Mouse (Mus musculus) E14TG2a.4 (cell line): ENCODE results near the gene Oprm1.

Source experiments
- CTCF ChIP-seq: conservative IDR thresholded peaks from 2 replicates; pipeline ENCODE4 v1.5.1; 2014; ENCODE audit warnings: low read length
- NANOG ChIP-seq: IDR thresholded peaks from 2 replicates; pipeline ENCODE4 v1.6.1; 2014; ENCODE audit warnings: borderline replicate concordance, low read length, mixed read lengths
- POU5F1 ChIP-seq: IDR thresholded peaks from 2 replicates; pipeline ENCODE4 v1.6.1; 2014; ENCODE audit warnings: low read length, borderline replicate concordance

DNA sequence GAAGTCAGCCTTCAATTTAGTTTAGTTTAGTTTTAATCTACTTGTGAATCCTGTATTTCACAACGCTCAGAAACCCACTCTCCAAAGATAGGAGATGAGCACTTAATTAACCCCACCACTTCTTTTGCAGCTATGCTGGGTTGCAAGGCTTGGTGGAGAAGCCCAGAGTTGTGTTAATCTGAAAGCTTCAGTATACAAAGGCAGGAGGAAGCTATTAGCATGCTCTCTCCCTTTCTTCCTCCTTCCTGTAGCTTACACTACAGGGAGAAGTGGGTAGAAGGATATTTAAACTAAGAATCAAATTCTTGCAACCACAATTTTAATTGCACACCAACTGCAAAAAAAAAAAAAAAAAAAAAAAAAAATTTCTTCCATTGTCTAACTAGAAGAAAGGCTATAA is 157.7 kb downstream of the Oprm1 start:
- no peak for TF ChIP-seq POU5F1
- no peak for TF ChIP-seq CTCF
- no peak for TF ChIP-seq NANOG
